Mouse (Mus musculus): ENCODE data around the gene Abhd17a.

Abhd17a gene

GRCm38 (mm10) chr10:80548428-80549006 lies 41.6 kb downstream of the Abhd17a start:
- DNase-seq (ENCODE audit: low spot score in 2 of 2), result no peak

- no peak for DNase-seq (ENCODE audit: low spot score in 2 of 2)
Observed at GRCm38 (mm10) chr10:80547539-80547938, 42.6 kb downstream of the Abhd17a start.

DNA sequence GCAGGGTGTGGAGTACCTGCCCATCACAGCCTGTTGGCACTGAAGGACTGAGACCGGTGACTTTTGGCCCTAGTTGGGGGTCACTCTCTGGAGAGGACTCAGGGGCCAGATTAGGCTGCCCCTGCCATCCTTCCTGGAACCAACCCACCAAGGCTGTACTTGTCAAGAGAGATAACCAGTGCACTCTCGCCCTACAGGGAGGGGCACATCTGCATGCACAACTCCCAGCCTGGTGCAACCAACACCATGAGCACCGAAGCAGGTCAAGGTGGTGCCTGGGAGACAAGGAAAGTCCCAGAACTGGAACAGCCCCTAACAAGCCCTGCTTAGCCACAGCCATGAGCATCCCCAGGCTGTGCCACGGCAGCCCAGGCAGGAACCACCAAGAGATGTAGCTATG lies 43.2 kb downstream of the Abhd17a start:
- DNase-seq (ENCODE audit: low spot score in 2 of 2), result no peak

GRCm38 (mm10) chr10:80545590-80545989 lies 44.6 kb downstream of the Abhd17a start:
- DNase-seq (ENCODE audit: low spot score in 2 of 2), result no peak

DNA sequence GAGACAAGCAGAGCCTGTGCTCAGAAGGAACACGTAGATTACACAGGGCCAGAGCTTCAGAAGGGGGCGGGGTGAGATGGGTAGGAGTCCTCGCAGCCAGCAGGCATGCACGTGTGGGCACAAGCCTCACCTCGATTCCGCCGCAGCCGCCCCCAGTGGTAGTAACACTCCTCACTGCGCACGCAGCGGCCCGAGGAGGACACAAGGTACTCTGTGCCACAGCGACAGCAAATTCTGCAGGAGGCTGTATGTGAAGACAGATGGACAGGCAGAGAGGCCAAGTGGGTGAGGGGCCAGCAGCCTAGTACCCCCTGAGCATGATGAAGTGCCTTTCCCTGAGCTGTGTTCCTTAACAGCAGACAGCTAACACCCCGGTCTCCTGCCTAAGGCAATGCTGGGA lies 46.3 kb downstream of the Abhd17a start:
- DNase-seq (ENCODE audit: low spot score in 2 of 2), result peak in 1 of 2 experiments; percentile 30

DNA sequence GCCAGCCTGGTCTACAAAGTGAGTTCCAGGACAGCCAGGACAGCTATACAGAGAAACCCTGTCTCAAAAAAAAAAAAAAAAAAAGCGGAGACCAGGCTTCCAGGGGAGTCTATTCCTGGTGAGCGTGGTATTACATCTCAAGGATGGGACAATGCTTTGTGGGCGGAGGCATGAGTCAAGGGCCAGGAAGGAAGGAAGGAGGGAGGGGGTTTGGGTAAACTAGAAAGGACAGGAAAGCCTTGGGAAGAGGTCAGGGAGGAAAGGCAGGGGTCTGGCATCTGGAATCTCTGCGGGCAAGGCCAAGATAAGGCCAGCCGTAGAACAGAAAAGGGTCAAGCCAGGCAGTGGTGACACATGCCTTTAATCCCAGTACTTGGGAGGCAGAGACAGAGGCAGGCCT lies 50.6 kb downstream of the Abhd17a start:
- DNase-seq (ENCODE audit: low spot score in 2 of 2), result no peak

GRCm38 (mm10) chr10:80538710-80539394 lies 51.3 kb downstream of the Abhd17a start, which contains the start of gene Atp8b3:
TSS of gene Atp8b3 (minus strand) at chr10:80539124.
- DNase-seq (ENCODE audit: low spot score in 2 of 2), result no peak

DNA sequence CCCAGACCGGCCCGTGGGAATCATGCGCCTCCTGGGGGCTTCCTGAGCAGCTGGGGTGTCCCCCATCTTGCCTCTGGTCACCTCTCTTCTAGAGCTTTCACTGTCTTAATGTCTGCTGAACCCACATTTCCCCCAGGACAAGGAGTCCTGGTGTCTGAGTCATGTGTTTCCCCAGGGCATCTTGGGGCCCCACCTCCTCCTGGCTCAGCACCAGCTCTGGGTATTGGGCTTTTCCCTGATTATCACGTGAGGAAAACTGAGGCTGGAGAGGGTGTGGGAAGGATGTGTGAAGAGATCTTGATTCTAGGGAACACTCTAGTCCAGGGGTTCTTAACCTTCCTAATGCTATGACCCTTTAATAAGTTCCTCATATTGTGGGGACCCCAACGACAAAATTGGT lies 52.0 kb downstream of the Abhd17a start:
- no peak for DNase-seq (ENCODE audit: low spot score in 2 of 2)

DNA sequence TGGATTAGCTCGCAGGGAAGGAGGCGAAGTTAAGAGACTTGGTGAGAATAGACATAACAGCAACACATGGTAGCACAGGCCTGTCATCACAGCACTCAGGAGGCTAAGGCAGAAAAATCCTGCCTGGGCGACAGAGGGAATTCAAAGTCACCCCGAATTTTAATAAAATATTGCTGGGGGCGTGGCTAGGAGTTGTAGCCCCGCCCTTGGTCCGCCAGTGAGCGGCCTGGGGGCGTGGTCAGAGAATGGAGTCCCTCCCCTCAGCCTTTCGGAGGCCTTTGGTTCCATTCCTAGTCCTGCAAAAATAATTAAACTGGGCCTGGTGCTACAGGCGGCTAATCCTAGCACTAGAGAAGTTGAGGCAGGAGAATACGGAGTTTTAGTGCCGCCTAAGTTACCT lies 54.4 kb downstream of the Abhd17a start:
- DNase-seq (ENCODE audit: low spot score in 2 of 2), result no peak

GRCm38 (mm10) chr10:80535071-80535470 lies 55.1 kb downstream of the Abhd17a start:
- no peak for DNase-seq (ENCODE audit: low spot score in 2 of 2)

DNA sequence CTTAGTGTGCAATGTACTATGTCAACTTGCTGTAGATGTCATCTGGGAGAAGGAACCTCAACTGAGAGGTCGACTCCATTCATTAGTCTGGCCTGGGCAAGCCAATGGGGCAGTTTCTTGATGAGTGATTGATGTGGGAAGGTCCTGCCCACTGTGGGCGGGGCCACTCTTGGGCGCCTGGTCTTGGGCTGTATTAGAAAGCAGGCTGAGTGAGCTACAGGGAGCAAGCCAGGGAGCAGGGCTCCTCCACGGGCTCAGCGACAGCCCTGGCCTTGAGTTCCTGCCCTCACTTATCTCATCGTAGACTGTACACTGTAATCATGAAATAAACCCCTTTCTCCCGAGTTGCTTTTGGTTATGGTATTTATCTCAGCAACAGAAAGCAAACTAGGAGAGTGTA lies 56.4 kb downstream of the Abhd17a start:
- no peak for DNase-seq (ENCODE audit: low spot score in 2 of 2)

Data from right cerebral cortex, postnatal 36 days (tissue).